Mouse (Mus musculus) liver, embryonic 13.5 days (tissue): Measurements from ENCODE around the gene Mefv. TPM values are rescaled to one million over a fixed set of nuclear protein-coding genes. Genes with fewer than 3 reads are reported as not detected.
A peak's percentile ranks its signal among the peaks of the same experiment; 100 is the strongest.

ENCODE experiments used
- ATAC-seq: fragments of 200-750 bp; cut with Nextera tagmentation; 2 replicates; pipeline ENCODE4 v1.8.0; 2017; ENCODE audit warnings: low read depth, mild to moderate bottlenecking, moderate number of reproducible peaks, moderate library complexity
- DNase-seq: peaks from one replicate; pipeline ENCODE4 v3.0.0; 2022
- H3K27ac ChIP-seq: fragments of 300-500 bp; sonication (generic); 2 replicates; pipeline ENCODE4 v1.5.1; 2015; ENCODE audit warnings: moderate library complexity, mild to moderate bottlenecking, inconsistent platforms
- H3K27me3 ChIP-seq: fragments of 300-500 bp; sonication (generic); 2 replicates; pipeline ENCODE4 v1.6.1; 2015; ENCODE audit warnings: mild to moderate bottlenecking, inconsistent platforms
- H3K36me3 ChIP-seq: fragments of 300-500 bp; sonication (generic); 2 replicates; pipeline ENCODE4 v1.6.1; 2015; ENCODE audit warnings: mild to moderate bottlenecking, inconsistent platforms
- H3K4me1 ChIP-seq: fragments of 300-500 bp; sonication (generic); replicated peaks from 2 replicates; pipeline ENCODE4 v1.6.1; 2015; ENCODE audit warnings: inconsistent platforms
- H3K4me2 ChIP-seq: fragments of 300-500 bp; sonication (generic); 2 replicates; pipeline ENCODE4 v1.6.1; 2015; ENCODE audit warnings: inconsistent platforms, mild to moderate bottlenecking, moderate library complexity
- H3K4me3 ChIP-seq: fragments of 300-500 bp; sonication (generic); replicated peaks from 2 replicates; pipeline ENCODE4 v1.5.1; 2015; ENCODE audit warnings: mild to moderate bottlenecking, inconsistent platforms
- H3K9ac ChIP-seq: fragments of 300-500 bp; sonication (generic); 2 replicates; pipeline ENCODE4 v1.6.1; 2015; ENCODE audit warnings: mild to moderate bottlenecking, inconsistent platforms
- H3K9me3 ChIP-seq: fragments of 300-500 bp; sonication (generic); replicated peaks from 2 replicates; pipeline ENCODE4 v1.6.1; 2016; ENCODE audit warnings: inconsistent platforms
- WGBS: fragments of 180-500 bp; shearing (Covaris S2); methylation state at CpG from one replicate; pipeline ENCODE4 v1.1.7; 2015; ENCODE audit not compliant: insufficient replicate concordance; 5-methylcytosine and 5-hydroxymethylcytosine counted together
- polyA plus RNA-seq: library from polyadenylated mRNA; unstranded; fragments of >200 nt; fragmentation: Nextera tagmentation; extraction: Ambion mirVana; gene quantifications from 2 replicates; pipeline ENCODE4 v1.2.1, GENCODE M21; 2015

The Mefv gene
- polyA plus RNA-seq, result 0.14 TPM in 1 of 2 replicates, not detected in the other

- no peaks in the 10 kb centered on the region for H3K36me3 ChIP-seq
- H3K4me2 ChIP-seq, result no peak within 1 kb of the TSS
- DNase-seq (no peak), ATAC-seq (no peak)
- 69% methylated on average over 6 of the region's 6 CpGs for WGBS
- H3K27ac ChIP-seq, result no peak within 1 kb of the TSS
- no peaks in the 10 kb centered on the region for H3K27me3 ChIP-seq
- no peak within 1 kb of the TSS for H3K9ac ChIP-seq
- H3K4me1 ChIP-seq, result no peaks in the 10 kb centered on the region
- no peak within 1 kb of the TSS for H3K4me3 ChIP-seq
- H3K9me3 ChIP-seq, result no peaks in the 10 kb centered on the region
Observed at GRCm38 (mm10) chr16:3717980-3718379, at the start of gene Mefv. Mefv (minus strand) TSS chr16:3718097.

GRCm38 (mm10) chr16:3748976-3749375 lies 31.1 kb upstream of the Mefv start:
- Histone ChIP-seq H3K4me3 (no peak overlapping the region), H3K9me3 (peaks cover 10% of the 10 kb centered on the region), H3K27ac (no peak overlapping the region), H3K4me1 (peaks cover 22% of the 10 kb centered on the region), H3K9ac (no peak overlapping the region), H3K4me2 (no peak overlapping the region), H3K36me3 (peaks cover 68% of the 10 kb centered on the region), H3K27me3 (no peaks in the 10 kb centered on the region)
- ATAC-seq (no peak), DNase-seq (no peak)
- WGBS, result 90% methylated on average over 3 of the region's 3 CpGs

- no peak overlapping the region for H3K27ac ChIP-seq
- H3K4me1 ChIP-seq, result peaks cover 29% of the 10 kb centered on the region
- H3K9me3 ChIP-seq, result peaks cover 10% of the 10 kb centered on the region
- no peak for ATAC-seq
- no peaks in the 10 kb centered on the region for H3K27me3 ChIP-seq
- WGBS, result 65% methylated on average over 4 of the region's 4 CpGs
- H3K36me3 ChIP-seq, result peaks cover 47% of the 10 kb centered on the region
- DNase-seq, result no peak
- peak overlapping the region; percentile 90 for H3K9ac ChIP-seq
- peak overlapping the region; percentile 92 for H3K4me2 ChIP-seq
- peak overlapping the region; percentile 90 for H3K4me3 ChIP-seq
Observed at GRCm38 (mm10) chr16:3745656-3746055, 27.8 kb upstream of the Mefv start.

GRCm38 (mm10) chr16:3744186-3744700 lies 26.3 kb upstream of the Mefv start:
- peak overlapping the region; percentile 92 for H3K4me2 ChIP-seq
- peaks cover 4% of the 10 kb centered on the region for H3K9me3 ChIP-seq
- H3K4me3 ChIP-seq, result peak overlapping the region; percentile 90
- peak overlapping the region; percentile 87 for H3K27ac ChIP-seq
- H3K36me3 ChIP-seq, result peaks cover 34% of the 10 kb centered on the region
- H3K27me3 ChIP-seq, result no peaks in the 10 kb centered on the region
- no peak for DNase-seq
- WGBS, result 1% methylated on average over 32 of the region's 32 CpGs
- peak; percentile 59 for ATAC-seq
- peak overlapping the region; percentile 90 for H3K9ac ChIP-seq
- H3K4me1 ChIP-seq, result peaks cover 29% of the 10 kb centered on the region

GRCm38 (mm10) chr16:3743503-3744185 lies 25.7 kb upstream of the Mefv start, which contains the start of gene Zfp263:
Zfp263 (plus strand) TSS chr16:3744093.
- no peaks in the 10 kb centered on the region for H3K9me3 ChIP-seq
- peaks cover 28% of the 10 kb centered on the region for H3K36me3 ChIP-seq
- no peaks in the 10 kb centered on the region for H3K27me3 ChIP-seq
- H3K4me3 ChIP-seq, result peak within 1 kb of the TSS; percentile 90
- peak within 1 kb of the TSS; percentile 90 for H3K9ac ChIP-seq
- peaks cover 29% of the 10 kb centered on the region for H3K4me1 ChIP-seq
- ATAC-seq (peak; percentile 97), DNase-seq (peak; percentile 91)
- H3K27ac ChIP-seq, result peak within 1 kb of the TSS; percentile 87
- peak within 1 kb of the TSS; percentile 92 for H3K4me2 ChIP-seq
- under 1% methylated on average over 42 of the region's 42 CpGs for WGBS

- WGBS, result 89% methylated on average over 6 of the region's 6 CpGs
- ATAC-seq, result no peak
- Histone ChIP-seq H3K9me3 (no peaks in the 10 kb centered on the region), H3K27me3 (no peaks in the 10 kb centered on the region), H3K36me3 (peaks cover 18% of the 10 kb centered on the region), H3K9ac (no peak overlapping the region), H3K27ac (no peak overlapping the region), H3K4me2 (peak overlapping the region; percentile 92; the same call in 1 of the 2 replicates), H3K4me3 (no peak overlapping the region), H3K4me1 (peaks cover 29% of the 10 kb centered on the region)
- DNase-seq, result no peak
Observed at GRCm38 (mm10) chr16:3742466-3742865, 24.6 kb upstream of the Mefv start.

GRCm38 (mm10) chr16:3733198-3733732 lies 15.4 kb upstream of the Mefv start:
- WGBS, result 63% methylated on average over 1 of the region's 1 CpGs
- Histone ChIP-seq H3K4me2 (no peak overlapping the region), H3K9me3 (no peaks in the 10 kb centered on the region), H3K4me1 (no peaks in the 10 kb centered on the region), H3K36me3 (no peaks in the 10 kb centered on the region), H3K27ac (no peak overlapping the region), H3K4me3 (no peak overlapping the region), H3K9ac (no peak overlapping the region), H3K27me3 (no peaks in the 10 kb centered on the region)
- DNase-seq, result no peak
- ATAC-seq, result no peak

- Histone ChIP-seq H3K9ac (no peak overlapping the region), H3K36me3 (no peaks in the 10 kb centered on the region), H3K4me2 (no peak overlapping the region), H3K9me3 (no peaks in the 10 kb centered on the region), H3K27me3 (no peaks in the 10 kb centered on the region), H3K4me1 (no peaks in the 10 kb centered on the region), H3K27ac (no peak overlapping the region), H3K4me3 (no peak overlapping the region)
- no peak for DNase-seq
- WGBS, result 38% methylated on average over 4 of the region's 4 CpGs
- ATAC-seq, result no peak
Observed at GRCm38 (mm10) chr16:3732612-3733011, 14.7 kb upstream of the Mefv start.

- 73% methylated on average over 6 of the region's 6 CpGs for WGBS
- no peaks in the 10 kb centered on the region for H3K4me1 ChIP-seq
- no peak for DNase-seq
- ATAC-seq, result no peak
- H3K36me3 ChIP-seq, result no peaks in the 10 kb centered on the region
- no peak overlapping the region for H3K27ac ChIP-seq
- no peak overlapping the region for H3K4me2 ChIP-seq
- H3K27me3 ChIP-seq, result no peaks in the 10 kb centered on the region
- H3K9me3 ChIP-seq, result no peaks in the 10 kb centered on the region
- no peak overlapping the region for H3K9ac ChIP-seq
- no peak overlapping the region for H3K4me3 ChIP-seq
Observed at GRCm38 (mm10) chr16:3727980-3728720, 10.3 kb upstream of the Mefv start.

- Histone ChIP-seq H3K4me2 (no peak overlapping the region), H3K27me3 (no peaks in the 10 kb centered on the region), H3K36me3 (no peaks in the 10 kb centered on the region), H3K27ac (no peak overlapping the region), H3K4me3 (no peak overlapping the region), H3K9ac (no peak overlapping the region), H3K4me1 (no peaks in the 10 kb centered on the region), H3K9me3 (no peaks in the 10 kb centered on the region)
- DNase-seq (no peak), ATAC-seq (no peak)
- 40% methylated on average over 3 of the region's 3 CpGs for WGBS
Observed at GRCm38 (mm10) chr16:3723231-3723630, 5.3 kb upstream of the Mefv start.

- no peak for DNase-seq
- no peak for ATAC-seq
- H3K4me1 ChIP-seq, result no peaks in the 10 kb centered on the region
- no peak overlapping the region for H3K27ac ChIP-seq
- no peak overlapping the region for H3K9ac ChIP-seq
- 50% methylated on average over 2 of the region's 2 CpGs for WGBS
- H3K4me3 ChIP-seq, result no peak overlapping the region
- no peak overlapping the region for H3K4me2 ChIP-seq
- no peaks in the 10 kb centered on the region for H3K9me3 ChIP-seq
- H3K36me3 ChIP-seq, result no peaks in the 10 kb centered on the region
- no peaks in the 10 kb centered on the region for H3K27me3 ChIP-seq
Observed at GRCm38 (mm10) chr16:3714731-3715130, 3.2 kb downstream of the Mefv start.
